Mouse (Mus musculus) embryonic fibroblast, embryonic 13.5 days (primary cell): ENCODE data around the gene Kcnk3.

Experiments used
- CTCF ChIP-seq: IDR thresholded peaks from 2 replicates; pipeline ENCODE4 v1.5.1; 2011; ENCODE audit warnings: mild to moderate bottlenecking, control low read depth, low read length, moderate library complexity, borderline replicate concordance; ENCODE audit not compliant: insufficient read depth
- POLR2A ChIP-seq: IDR thresholded peaks from 2 replicates; pipeline ENCODE4 v1.6.1; 2011; ENCODE audit warnings: low read depth, mild to moderate bottlenecking, control low read depth, low read length, moderate library complexity

DNA sequence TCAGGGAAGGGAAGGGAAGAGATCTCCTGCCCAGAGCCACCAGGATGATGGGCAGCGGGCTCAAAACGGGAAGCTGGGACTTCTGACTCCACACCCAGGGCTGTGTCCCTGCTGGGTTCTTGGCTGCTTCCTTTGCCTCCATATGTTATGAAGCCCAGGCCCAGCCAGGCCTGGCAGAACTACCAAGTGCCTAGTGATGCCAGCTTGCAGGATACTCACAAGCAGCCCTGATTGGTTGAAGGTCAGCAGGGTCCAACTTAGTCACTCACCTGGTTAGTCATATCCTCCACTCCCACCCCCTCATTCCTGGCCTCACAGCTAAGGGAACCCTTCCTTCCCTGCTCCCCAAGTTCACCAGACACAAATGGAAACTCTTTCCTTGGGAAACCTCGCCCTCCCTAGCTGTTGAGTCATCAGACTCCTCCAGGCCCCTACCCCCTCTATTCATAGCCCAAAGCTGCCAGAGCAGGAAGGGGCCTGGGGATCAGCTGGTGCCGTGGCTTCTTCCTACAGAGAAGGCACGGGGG lies 3.3 kb downstream of the Kcnk3 start:
- TF ChIP-seq CTCF (no peak), POLR2A (no peak)
